Mouse (Mus musculus) liver, postnatal 0 days (tissue): ENCODE measurements around the gene Gm6367. TPM values are rescaled to one million over a fixed set of nuclear protein-coding genes. Genes with fewer than 3 reads are reported as not detected.
"Not testable (repeated sequence)": the region's sequence is repeated elsewhere in the genome, so short reads cannot be mapped to it uniquely, and the experiment has no call there.

Experiments
- ATAC-seq: fragments of 200-750 bp; cut with Nextera tagmentation; 2 replicates; pipeline ENCODE4 v1.8.0; 2017; ENCODE audit warnings: mild to moderate bottlenecking, moderate library complexity
- DNase-seq: peaks from one replicate; pipeline ENCODE4 v3.0.0-alpha.2; 2016
- H3K27ac ChIP-seq: fragments of 300-500 bp; sonication (generic); 2 replicates; pipeline ENCODE4 v1.5.1; 2014; ENCODE audit warnings: antibody characterized with exemption, moderate library complexity, mild to moderate bottlenecking, low read depth
- H3K27me3 ChIP-seq: fragments of 300-500 bp; sonication (generic); 2 replicates; pipeline ENCODE4 v1.6.1; 2014; ENCODE audit warnings: low read length, control low read depth, mixed read lengths; ENCODE audit not compliant: insufficient read depth
- H3K36me3 ChIP-seq: fragments of 300-500 bp; sonication (generic); replicated peaks from 2 replicates; pipeline ENCODE4 v1.6.1; 2014; ENCODE audit warnings: mild to moderate bottlenecking, control low read depth, low read length, moderate library complexity, mixed read lengths; ENCODE audit not compliant: insufficient read depth
- H3K4me1 ChIP-seq: fragments of 300-500 bp; sonication (generic); 2 replicates; pipeline ENCODE4 v1.6.1; 2014; ENCODE audit warnings: antibody characterized with exemption, mild to moderate bottlenecking, control low read depth; ENCODE audit not compliant: insufficient read depth
- H3K4me2 ChIP-seq: fragments of 300-500 bp; sonication (generic); 2 replicates; pipeline ENCODE4 v1.6.1; 2014; ENCODE audit warnings: low read depth, mild to moderate bottlenecking, low read length, moderate library complexity, mixed read lengths
- H3K4me3 ChIP-seq: fragments of 300-500 bp; sonication (generic); 2 replicates; pipeline ENCODE4 v1.5.1; 2014; ENCODE audit warnings: low read depth, low read length
- H3K9ac ChIP-seq: fragments of 300-500 bp; sonication (generic); replicated peaks from 2 replicates; pipeline ENCODE4 v1.6.1; 2014; ENCODE audit warnings: mild to moderate bottlenecking, moderate library complexity
- H3K9me3 ChIP-seq: fragments of 300-500 bp; sonication (generic); 2 replicates; pipeline ENCODE4 v1.6.1; 2016; ENCODE audit warnings: mild to moderate bottlenecking, control low read depth, low read length, mixed read lengths
- WGBS: fragments of 180-500 bp; shearing (Covaris S2); extraction: QIAGEN DNeasy Blood & Tissue Kit; methylation state at CpG from one replicate; pipeline ENCODE4 v1.1.7; 2014; ENCODE audit not compliant: insufficient replicate concordance; 5-methylcytosine and 5-hydroxymethylcytosine counted together
- polyA plus RNA-seq: library from polyadenylated mRNA; unstranded; fragments of >200 nt; fragmentation: Nextera tagmentation; extraction: Ambion mirVana; gene quantifications from 2 replicates; pipeline ENCODE4 v1.2.1, GENCODE M21; 2015

Gm6367 gene
- not detected in 2 replicates for polyA plus RNA-seq

GRCm38 (mm10) chr5:94988326-94988725, at the start of gene Gm6367:
Gene Gm6367, plus strand, starts transcription at chr5:94988626.
- WGBS, result no CpG with 5 or more reads among the region's 2 CpGs
- not testable (repeated sequence) for H3K27ac ChIP-seq, H3K4me2 ChIP-seq, H3K9ac ChIP-seq, H3K9me3 ChIP-seq, H3K27me3 ChIP-seq, H3K4me1 ChIP-seq, H3K4me3 ChIP-seq, H3K36me3 ChIP-seq, DNase-seq, ATAC-seq

Other genes starting within 250 kb of the Gm6367 start
- not detected in 2 replicates for gene Gm3183, start 123.2 kb upstream of the Gm6367 start, polyA plus RNA-seq
- not detected in 2 replicates for gene Gm7942, start 118.3 kb downstream of the Gm6367 start, polyA plus RNA-seq
- not detected in 2 replicates for gene Gm16513, start 194.0 kb downstream of the Gm6367 start, polyA plus RNA-seq